Mouse (Mus musculus) midbrain, embryonic 10.5 days (tissue): Measurements from ENCODE around the gene Palld. TPM values are rescaled to one million over a fixed set of nuclear protein-coding genes. Genes with fewer than 3 reads are reported as not detected.

Source experiments
- DNase-seq: peaks from one replicate; pipeline ENCODE4 v3.0.0-alpha.2; 2017; ENCODE audit warnings: low spot score
- H3K27ac ChIP-seq: fragments of 300-500 bp; sonication (generic); replicated peaks from 2 replicates; pipeline ENCODE4 v1.5.1; 2016; ENCODE audit warnings: mild to moderate bottlenecking
- H3K27me3 ChIP-seq: fragments of 300-500 bp; sonication (generic); 2 replicates; pipeline ENCODE4 v1.6.1; 2016; ENCODE audit warnings: low read depth, mild to moderate bottlenecking; ENCODE audit not compliant: poor library complexity, severe bottlenecking
- H3K36me3 ChIP-seq: fragments of 300-500 bp; sonication (generic); 2 replicates; pipeline ENCODE4 v1.6.1; 2016; ENCODE audit warnings: mild to moderate bottlenecking, moderate library complexity
- H3K4me1 ChIP-seq: fragments of 300-500 bp; sonication (generic); 2 replicates; pipeline ENCODE4 v1.6.1; 2016
- H3K4me3 ChIP-seq: fragments of 300-500 bp; sonication (generic); 2 replicates; pipeline ENCODE4 v1.5.1; 2016; ENCODE audit warnings: mild to moderate bottlenecking, moderate library complexity
- H3K9me3 ChIP-seq: fragments of 300-500 bp; sonication (generic); replicated peaks from 2 replicates; pipeline ENCODE4 v1.6.1; 2016; ENCODE audit warnings: mild to moderate bottlenecking
- WGBS: fragments of 180-500 bp; shearing (Covaris S2); methylation state at CpG from one replicate; pipeline ENCODE4 v1.1.7; 2016; 5-methylcytosine and 5-hydroxymethylcytosine counted together
- polyA plus RNA-seq: library from polyadenylated mRNA; unstranded; fragments of >200 nt; fragmentation: Nextera tagmentation; extraction: Ambion mirVana; gene quantifications from 2 replicates; pipeline ENCODE4 v1.2.1, GENCODE M21; 2016

Gene Palld
- polyA plus RNA-seq, 1 experiment from 2014 or later, result 58.2 TPM

GRCm38 (mm10) chr8:61700932-61701681 is 201.4 kb downstream of the Palld start:
- no peak overlapping the region for H3K27ac ChIP-seq
- WGBS, result 86% methylated on average over 9 of the region's 9 CpGs
- H3K4me3 ChIP-seq, result no peak overlapping the region
- H3K27me3 ChIP-seq, result no peaks in the 10 kb centered on the region
- 0 out of 2 replicates have a peak, but pooled peaks cover 7% of the 10 kb centered on the region for H3K9me3 ChIP-seq
- DNase-seq, result no peak
- peaks cover 29% of the 10 kb centered on the region for H3K4me1 ChIP-seq
- peaks cover 48% of the 10 kb centered on the region for H3K36me3 ChIP-seq

GRCm38 (mm10) chr8:61700298-61700697 is 202.2 kb downstream of the Palld start:
- Histone ChIP-seq H3K9me3 (0 out of 2 replicates have a peak, but pooled peaks cover 7% of the 10 kb centered on the region), H3K27ac (no peak overlapping the region), H3K4me1 (peaks cover 31% of the 10 kb centered on the region), H3K36me3 (peaks cover 40% of the 10 kb centered on the region), H3K4me3 (no peak overlapping the region), H3K27me3 (no peaks in the 10 kb centered on the region)
- DNase-seq, result no peak
- WGBS, result 93% methylated on average over 1 of the region's 1 CpGs

- peaks cover 37% of the 10 kb centered on the region for H3K36me3 ChIP-seq
- H3K9me3 ChIP-seq, result 0 out of 2 replicates have a peak, but pooled peaks cover 7% of the 10 kb centered on the region
- no peaks in the 10 kb centered on the region for H3K27me3 ChIP-seq
- H3K27ac ChIP-seq, result no peak overlapping the region
- DNase-seq, result no peak
- no peak overlapping the region for H3K4me3 ChIP-seq
- 91% methylated on average over 2 of the region's 2 CpGs for WGBS
- peaks cover 28% of the 10 kb centered on the region for H3K4me1 ChIP-seq
Measured at GRCm38 (mm10) chr8:61698959-61699358, 203.5 kb downstream of the Palld start.

GRCm38 (mm10) chr8:61697728-61698385 is 204.6 kb downstream of the Palld start:
- peaks cover 37% of the 10 kb centered on the region for H3K36me3 ChIP-seq
- no peak for DNase-seq
- H3K27ac ChIP-seq, result no peak overlapping the region
- no peak overlapping the region for H3K4me3 ChIP-seq
- peaks cover 27% of the 10 kb centered on the region for H3K4me1 ChIP-seq
- H3K27me3 ChIP-seq, result no peaks in the 10 kb centered on the region
- H3K9me3 ChIP-seq, result 0 out of 2 replicates have a peak, but pooled peaks cover 7% of the 10 kb centered on the region
- 82% methylated on average over 7 of the region's 7 CpGs for WGBS

GRCm38 (mm10) chr8:61696846-61697455 is 205.5 kb downstream of the Palld start:
- no peak for DNase-seq
- 0 out of 2 replicates have a peak, but pooled peaks cover 7% of the 10 kb centered on the region for H3K9me3 ChIP-seq
- H3K36me3 ChIP-seq, result peaks cover 34% of the 10 kb centered on the region
- WGBS, result 90% methylated on average over 2 of the region's 2 CpGs
- H3K4me1 ChIP-seq, result peaks cover 20% of the 10 kb centered on the region
- no peak overlapping the region for H3K4me3 ChIP-seq
- H3K27me3 ChIP-seq, result no peaks in the 10 kb centered on the region
- H3K27ac ChIP-seq, result no peak overlapping the region

GRCm38 (mm10) chr8:61695416-61695815 is 207.1 kb downstream of the Palld start:
- WGBS, result 48% methylated on average over 1 of the region's 1 CpGs
- Histone ChIP-seq H3K4me3 (no peak overlapping the region), H3K27ac (no peak overlapping the region)

GRCm38 (mm10) chr8:61692866-61693265 is 209.6 kb downstream of the Palld start:
- Histone ChIP-seq H3K9me3 (no peaks in the 10 kb centered on the region), H3K27ac (no peak overlapping the region), H3K4me3 (no peak overlapping the region), H3K4me1 (peaks cover 15% of the 10 kb centered on the region), H3K27me3 (no peaks in the 10 kb centered on the region), H3K36me3 (0 out of 2 replicates have a peak, but pooled peaks cover 6% of the 10 kb centered on the region)
- WGBS, result 60% methylated on average over 4 of the region's 4 CpGs
- DNase-seq, result no peak

More at GRCm38 (mm10) chr8:61695416-61695815, 207.1 kb downstream of the Palld start:
- Histone ChIP-seq H3K36me3 (peaks cover 19% of the 10 kb centered on the region), H3K27me3 (no peaks in the 10 kb centered on the region), H3K9me3 (0 out of 2 replicates have a peak, but pooled peaks cover under 1% of the 10 kb centered on the region), H3K4me1 (peaks cover 15% of the 10 kb centered on the region)
- no peak for DNase-seq

- DNase-seq, result no peak
- 94% methylated on average over 3 of the region's 3 CpGs for WGBS
- no peaks in the 10 kb centered on the region for H3K9me3 ChIP-seq
- H3K27me3 ChIP-seq, result no peaks in the 10 kb centered on the region
- no peak overlapping the region for H3K4me3 ChIP-seq
- H3K4me1 ChIP-seq, result peaks cover 15% of the 10 kb centered on the region
- no peak overlapping the region for H3K27ac ChIP-seq
- peaks cover 3% of the 10 kb centered on the region; the same call in 1 of the 2 replicates for H3K36me3 ChIP-seq
Measured at GRCm38 (mm10) chr8:61692129-61692528, 210.4 kb downstream of the Palld start.

- H3K9me3 ChIP-seq, result no peaks in the 10 kb centered on the region
- H3K4me3 ChIP-seq, result no peak overlapping the region
- H3K4me1 ChIP-seq, result peaks cover 15% of the 10 kb centered on the region
- DNase-seq, result no peak
- H3K36me3 ChIP-seq, result peaks cover 8% of the 10 kb centered on the region
- no peak overlapping the region for H3K27ac ChIP-seq
- 58% methylated on average over 1 of the region's 1 CpGs for WGBS
- no peaks in the 10 kb centered on the region for H3K27me3 ChIP-seq
Measured at GRCm38 (mm10) chr8:61691391-61691790, 211.1 kb downstream of the Palld start.

GRCm38 (mm10) chr8:61687071-61687470 is 215.4 kb downstream of the Palld start:
- Histone ChIP-seq H3K27ac (no peak overlapping the region), H3K36me3 (peaks cover 43% of the 10 kb centered on the region), H3K4me3 (no peak overlapping the region), H3K9me3 (no peaks in the 10 kb centered on the region), H3K4me1 (no peaks in the 10 kb centered on the region), H3K27me3 (no peaks in the 10 kb centered on the region)
- WGBS, result 83% methylated on average over 4 of the region's 4 CpGs
- DNase-seq, result no peak

- DNase-seq, result no peak
- no peak overlapping the region for H3K4me3 ChIP-seq
- H3K27ac ChIP-seq, result no peak overlapping the region
- peaks cover 48% of the 10 kb centered on the region for H3K36me3 ChIP-seq
- H3K9me3 ChIP-seq, result no peaks in the 10 kb centered on the region
- no peaks in the 10 kb centered on the region for H3K27me3 ChIP-seq
- no peaks in the 10 kb centered on the region for H3K4me1 ChIP-seq
Measured at GRCm38 (mm10) chr8:61686340-61686739, 216.2 kb downstream of the Palld start.

- DNase-seq, result no peak
- 88% methylated on average over 1 of the region's 1 CpGs for WGBS
- Histone ChIP-seq H3K27me3 (no peaks in the 10 kb centered on the region), H3K36me3 (peaks cover 56% of the 10 kb centered on the region), H3K9me3 (no peaks in the 10 kb centered on the region), H3K4me3 (no peak overlapping the region), H3K27ac (no peak overlapping the region), H3K4me1 (no peaks in the 10 kb centered on the region)
Measured at GRCm38 (mm10) chr8:61685280-61685679, 217.2 kb downstream of the Palld start.
